Mouse (Mus musculus): ENCODE measurements at regions not wholly inside any gene's neighbourhood (a gene's known extent, or its start where the extent isn't known, plus 50 kb on each side); places are given as distances from the start of the nearest gene placed in this dataset.

DNA sequence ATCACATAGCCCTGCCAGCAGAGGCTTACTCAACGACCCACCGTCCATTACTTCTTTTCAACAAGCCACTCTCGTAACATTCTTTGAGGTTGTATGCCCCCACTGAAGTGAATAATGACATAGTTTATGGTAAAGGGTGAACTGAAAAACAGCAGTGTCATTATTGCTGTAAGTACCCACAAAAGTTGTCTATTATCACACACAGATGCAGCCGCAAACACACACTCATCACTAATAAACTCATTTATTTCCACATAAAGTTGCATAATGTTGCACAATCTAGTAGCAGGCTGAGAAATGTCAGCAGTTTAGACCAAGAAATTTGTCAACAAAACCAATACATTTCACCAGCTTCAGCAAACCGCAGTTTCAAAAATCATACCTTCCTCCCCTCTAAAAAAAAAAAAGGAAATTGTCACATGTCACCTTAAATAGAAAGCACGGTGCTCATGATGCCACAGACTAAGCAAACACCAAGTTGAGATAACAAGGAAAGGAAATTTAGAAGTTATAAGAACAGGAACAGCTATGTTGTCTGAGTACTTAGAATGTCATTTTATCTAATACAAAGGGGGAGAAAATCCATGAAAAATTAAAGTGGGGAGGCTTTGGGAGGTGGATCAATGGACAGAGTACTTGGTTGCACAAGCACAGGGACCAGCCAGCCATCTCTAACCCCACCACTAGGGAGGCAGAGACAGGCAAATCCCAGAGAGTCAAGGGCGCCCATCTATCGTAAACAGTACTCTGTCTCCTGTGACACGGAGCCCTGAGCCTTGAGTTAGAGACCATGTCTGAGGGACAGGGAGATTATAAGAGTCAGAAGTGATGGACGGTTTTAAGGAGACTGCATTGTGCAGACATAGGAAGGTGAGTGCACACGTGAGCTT, 195.9 kb downstream of the Hlx start:
- DNase-seq (ENCODE audit: low spot score in 2 of 2), result no peak

DNA sequence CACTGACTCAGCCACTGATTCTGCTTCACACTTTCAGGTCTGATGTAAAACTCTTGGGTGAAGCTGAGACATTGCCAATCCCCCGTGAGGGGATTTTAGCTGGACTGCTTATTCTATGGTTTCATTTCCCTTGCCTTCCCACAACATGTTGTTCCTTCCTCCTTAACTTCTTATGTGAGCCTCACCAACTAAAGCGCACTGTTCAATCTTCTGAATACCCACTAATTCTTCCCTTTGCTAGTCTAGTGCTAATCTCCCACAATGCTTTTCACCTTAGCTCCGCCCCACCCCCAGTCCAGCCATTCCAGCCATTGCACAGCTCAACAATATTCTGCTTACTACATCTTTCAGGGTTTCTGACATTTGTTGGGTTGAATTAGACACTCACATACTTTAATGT, 196.7 kb downstream of the Hlx start:
- no peak for DNase-seq (ENCODE audit: low spot score in 2 of 2)

DNA sequence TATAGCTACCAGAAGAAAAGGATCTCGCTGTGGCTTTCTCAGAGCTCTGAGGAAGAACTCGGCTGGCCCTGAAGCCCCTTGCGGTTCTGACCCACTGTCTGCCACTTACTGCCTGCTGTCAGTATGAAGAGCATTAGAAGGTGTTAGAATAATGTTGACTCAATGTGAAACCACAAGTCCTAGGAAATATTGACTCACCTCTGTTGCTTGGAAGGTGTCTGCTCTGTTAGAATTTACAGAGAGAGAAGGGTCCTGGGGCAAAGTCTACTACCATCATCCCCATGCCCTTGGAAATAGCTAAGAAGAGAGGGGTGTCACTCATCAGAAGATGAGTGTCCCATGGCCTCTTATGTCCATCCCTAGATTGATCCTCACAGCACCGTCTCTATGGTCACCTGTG, 197.9 kb downstream of the Hlx start:
- DNase-seq (ENCODE audit: low spot score in 2 of 2), result no peak

DNA sequence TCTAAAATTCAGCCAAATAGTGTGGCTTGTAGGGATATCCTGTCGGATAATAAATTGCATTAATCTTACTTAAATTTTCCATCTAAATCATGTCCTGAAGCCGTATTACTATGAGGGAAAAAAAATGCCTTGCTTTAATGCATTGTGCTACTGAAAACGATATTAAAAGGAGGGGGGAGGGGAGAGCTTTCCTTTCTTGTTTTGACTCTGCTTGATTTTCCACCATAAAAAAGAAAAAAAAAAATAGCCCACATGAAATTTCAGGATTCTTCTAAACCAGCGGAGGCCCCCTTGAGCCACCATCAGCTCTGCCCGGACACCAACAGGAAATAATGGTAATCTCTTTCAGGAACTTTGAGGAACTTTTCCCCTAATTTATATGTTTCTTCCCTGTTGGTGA, 198.5 kb downstream of the Hlx start:
- no peak for DNase-seq (ENCODE audit: low spot score in 2 of 2)

DNA sequence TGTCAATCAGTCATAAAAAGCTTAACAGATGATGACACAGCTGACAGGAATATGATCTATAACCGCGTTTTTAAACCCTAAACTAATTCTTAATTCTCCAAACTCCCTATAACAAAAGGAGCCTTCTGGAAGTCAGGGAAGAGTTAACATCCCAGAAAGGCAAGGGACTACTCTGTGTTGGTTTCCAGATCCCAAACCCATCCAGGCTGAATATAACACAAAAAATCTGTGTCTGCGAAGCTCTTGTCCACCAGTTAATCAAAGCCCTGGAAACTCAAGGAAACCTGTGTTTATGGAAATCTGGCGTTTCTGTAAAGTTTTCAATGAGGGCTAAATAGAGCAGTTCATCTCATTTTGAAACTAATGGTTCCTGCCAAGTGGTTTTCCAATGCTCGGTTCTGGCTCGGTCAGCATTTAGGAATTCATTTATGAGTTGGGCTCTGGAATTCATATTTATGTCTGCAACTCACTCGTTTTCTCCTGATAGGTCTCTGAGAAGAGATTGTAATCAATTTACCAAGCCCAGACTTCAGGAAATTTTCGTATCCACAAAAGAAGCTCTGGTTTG, 199.8 kb downstream of the Hlx start:
- DNase-seq (ENCODE audit: low spot score in 2 of 2), result no peak

DNA sequence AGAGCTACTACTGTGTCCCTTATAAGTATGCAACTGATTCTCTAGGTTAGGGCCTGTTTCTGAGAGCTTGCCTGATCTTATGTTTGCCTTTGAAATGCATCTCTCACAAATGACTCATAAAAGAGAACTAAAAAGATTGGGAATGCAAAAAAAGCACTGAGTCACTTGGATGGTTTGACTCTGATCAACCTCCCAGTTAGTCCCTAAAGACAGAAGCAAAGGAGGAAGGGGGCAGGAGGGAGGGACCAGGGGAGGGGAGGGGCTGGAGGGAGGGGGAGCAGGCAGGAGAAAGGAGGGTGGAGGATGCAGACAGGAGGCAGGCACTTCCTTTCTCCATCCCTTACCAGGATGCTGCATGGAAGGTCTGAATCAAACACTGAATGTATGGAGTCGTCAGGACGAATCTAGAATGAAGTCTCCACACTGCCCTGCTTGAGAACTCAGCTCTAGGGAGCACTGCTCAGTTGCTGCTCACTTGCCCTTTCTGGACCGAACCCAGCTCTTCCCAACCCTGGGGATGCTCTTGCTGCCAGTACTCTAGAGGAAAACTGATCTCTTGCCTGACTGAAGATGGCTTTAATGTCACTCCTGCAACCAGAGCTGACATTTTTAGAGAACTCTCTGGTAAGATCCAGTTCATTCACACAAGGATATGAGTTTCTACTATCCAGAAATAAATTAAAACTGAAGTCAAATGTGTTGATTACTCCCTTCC, 201.7 kb downstream of the Hlx start:
- no peak for DNase-seq (ENCODE audit: low spot score in 2 of 2)

DNA sequence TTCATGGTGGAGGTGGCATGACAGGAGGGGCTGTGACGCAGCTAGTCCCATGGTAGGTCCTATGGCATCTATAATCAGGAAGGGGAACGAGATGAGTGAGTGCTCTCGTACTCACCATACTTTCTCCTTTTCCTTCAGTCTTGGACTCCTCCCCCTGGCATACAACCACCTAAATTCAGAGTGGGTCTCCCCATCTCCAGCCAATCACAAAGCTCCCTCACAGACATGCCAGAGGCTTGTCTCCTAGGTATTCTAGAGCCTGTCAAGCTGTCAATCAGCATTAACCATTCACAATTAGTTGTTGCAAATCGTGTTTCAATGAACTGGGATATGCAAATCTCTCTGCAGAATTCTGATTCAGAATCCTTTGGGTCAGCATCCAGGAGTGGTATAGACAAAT, 206.7 kb downstream of the Hlx start:
- DNase-seq (ENCODE audit: low spot score in 2 of 2), result no peak

DNA sequence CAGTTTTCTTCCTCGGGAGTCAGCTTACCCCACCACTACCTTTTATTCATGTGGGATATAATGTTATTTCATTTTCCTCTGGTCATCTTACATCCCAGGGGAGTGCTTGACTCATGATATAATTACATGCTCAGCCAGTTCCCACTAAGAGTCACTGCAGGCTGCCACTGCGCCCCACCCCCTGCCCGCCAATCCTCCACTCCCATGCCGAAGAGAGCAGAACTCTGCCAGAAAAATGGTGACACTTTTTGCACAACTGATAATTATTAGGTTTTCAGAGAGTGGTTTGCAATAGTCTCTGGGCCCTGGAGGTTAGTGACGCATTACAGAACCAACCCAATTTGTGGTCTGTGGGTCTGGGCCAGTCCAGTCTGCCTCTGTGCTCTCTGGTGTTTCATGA, 212.9 kb downstream of the Hlx start:
- no peak for DNase-seq (ENCODE audit: low spot score in 2 of 2)

DNA sequence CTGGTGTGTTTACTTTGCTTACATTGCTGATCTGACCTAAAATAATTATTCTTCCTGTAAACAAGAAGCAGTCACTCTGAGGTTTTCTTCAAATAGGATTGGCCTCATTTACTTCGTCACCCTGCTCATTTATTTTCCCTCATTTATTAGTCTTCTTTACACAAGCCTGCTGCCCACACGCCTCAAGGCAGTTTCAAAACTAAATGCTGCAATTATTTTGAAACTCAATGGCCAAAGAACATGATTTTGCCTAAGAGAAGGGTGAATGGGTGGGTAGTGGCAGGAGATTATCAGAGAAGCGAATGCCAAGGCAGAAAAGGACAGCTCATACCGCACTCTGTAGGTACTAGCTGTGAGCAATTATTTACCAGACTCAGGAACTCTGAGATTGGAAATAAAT, 227.8 kb downstream of the Hlx start:
- no peak for DNase-seq (ENCODE audit: low spot score in 2 of 2)

DNA sequence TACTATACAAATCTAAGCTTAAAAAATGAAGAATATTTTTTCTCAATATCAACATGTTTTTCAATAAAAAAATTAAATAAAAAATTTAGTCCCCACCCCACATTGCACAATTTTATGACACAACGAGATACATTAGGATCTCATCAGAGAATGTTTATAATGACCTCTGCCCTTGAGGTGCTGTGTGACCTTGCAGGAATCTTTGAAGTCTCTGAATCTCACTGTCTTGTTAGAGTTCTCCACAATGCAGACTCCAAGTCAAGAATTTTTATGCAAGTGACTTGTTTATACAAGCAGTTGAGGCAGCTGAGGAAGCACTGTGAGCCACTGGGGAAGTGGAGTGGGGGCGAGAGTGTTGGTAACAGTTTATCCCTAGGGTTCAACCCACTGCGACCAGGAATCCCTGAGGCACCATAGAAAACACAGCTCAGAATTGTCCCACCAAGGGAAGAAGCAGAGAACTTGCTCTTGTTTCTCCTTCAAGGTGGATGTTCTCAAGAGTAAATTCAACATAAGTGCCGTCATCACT, 228.5 kb downstream of the Hlx start:
- DNase-seq (ENCODE audit: low spot score in 2 of 2), result no peak

DNA sequence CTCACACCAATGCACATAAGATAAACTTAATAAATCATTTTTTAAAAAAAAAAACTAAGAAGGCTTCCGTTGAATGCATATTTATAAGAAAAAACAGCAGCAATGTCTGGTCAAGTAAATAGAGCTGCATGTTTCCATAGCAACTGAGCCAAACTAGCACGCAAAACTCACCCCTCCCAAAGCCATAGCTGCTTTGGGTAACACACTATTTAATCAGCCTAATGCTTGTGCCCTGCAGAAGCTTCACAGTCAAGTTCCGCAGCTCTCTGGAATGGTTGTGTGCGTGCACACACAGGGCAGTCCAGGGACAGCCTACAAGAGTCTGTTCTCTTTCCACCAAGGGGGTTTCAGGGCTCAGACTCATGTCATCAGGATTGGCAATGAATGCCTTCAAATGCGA, 231.7 kb downstream of the Hlx start:
- no peak for DNase-seq (ENCODE audit: low spot score in 2 of 2)

DNA sequence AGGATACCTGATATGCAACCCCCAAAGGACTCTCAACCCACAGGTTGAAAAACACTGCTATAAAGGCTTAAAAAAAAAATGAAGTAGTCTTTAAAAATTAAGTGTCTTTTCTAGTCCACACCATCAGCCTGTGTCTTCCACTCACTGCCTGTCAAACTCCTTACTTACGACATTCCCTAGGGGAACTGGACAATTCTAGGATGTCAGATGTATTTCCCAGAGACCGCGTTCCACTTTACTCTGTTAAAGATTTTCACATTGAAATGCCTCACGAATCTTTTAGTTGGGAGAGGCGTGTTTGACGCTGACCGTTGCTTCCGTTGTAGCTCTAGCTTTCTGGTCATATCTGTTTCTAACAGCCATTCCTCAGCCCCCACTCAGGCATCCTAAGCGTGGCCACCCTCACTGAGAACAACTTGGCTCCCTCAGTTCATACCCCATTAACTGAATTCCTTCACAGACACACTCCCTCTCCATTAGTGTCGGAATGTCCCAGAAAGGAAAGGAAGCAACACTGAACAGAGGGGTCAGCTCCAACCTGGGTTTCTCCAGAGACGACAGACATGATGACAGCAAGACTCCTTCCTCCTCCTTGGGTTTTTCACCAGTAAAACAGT, 233.4 kb downstream of the Hlx start:
- DNase-seq (ENCODE audit: low spot score in 2 of 2), result no peak

DNA sequence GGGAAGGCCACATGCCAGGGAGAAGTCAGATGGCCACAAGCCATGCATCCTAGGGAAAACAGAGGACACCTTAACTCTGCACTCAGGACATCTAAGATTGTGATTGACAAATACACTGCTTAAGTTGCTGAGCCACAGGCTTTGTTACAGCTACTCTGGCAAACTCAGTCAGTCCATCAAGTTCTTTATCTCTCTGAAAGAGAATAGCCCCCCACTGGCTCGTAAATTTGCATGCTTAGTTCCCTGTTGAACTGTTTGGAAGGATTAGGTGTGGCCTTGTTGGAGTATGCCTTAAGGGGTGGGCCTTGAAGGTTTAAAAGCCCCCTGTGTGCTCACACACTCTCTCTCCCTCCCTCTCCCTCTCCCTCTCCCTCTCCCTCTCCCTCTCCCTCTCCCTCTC, 235.4 kb downstream of the Hlx start:
- DNase-seq (ENCODE audit: low spot score in 2 of 2), result no peak

DNA sequence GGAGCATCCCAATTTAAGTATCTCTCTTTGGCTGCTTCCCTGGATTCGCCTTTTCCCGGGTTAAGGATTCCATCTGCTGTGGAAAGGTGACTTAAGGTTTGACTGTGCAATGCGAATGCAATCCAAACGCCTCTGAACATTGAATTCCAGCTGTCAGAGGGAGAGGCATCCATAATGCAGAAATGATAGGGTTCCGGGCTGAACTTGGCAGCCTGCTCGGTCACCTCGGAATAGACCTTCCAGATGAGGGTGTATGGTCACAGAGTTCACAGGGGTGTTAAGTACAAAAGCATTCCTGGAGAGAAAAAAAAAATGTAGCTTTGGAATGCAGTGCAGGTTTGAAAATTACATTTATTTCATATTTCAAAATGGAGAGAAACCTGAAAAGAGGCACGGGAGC, 238.6 kb downstream of the Hlx start:
- DNase-seq (ENCODE audit: low spot score in 2 of 2), result no peak

DNA sequence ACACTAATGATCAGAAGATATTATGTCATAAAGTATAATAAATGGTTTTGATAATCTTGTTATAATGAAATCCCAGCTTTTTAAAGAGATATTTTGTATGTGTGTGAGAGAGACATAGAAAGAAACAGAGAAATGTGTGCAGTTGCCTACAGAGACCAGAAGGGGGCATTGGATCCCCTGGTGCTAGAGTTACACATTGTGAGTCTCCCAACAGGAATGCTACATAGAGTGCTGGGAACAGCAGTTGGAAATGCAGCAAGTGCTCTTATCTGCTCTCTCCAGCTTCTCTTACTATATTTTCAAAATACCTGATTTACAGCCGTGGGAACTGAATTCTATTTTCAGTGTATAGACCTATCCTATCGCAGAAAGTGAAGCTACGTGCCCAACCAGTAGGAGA, 240.3 kb downstream of the Hlx start:
- DNase-seq (ENCODE audit: low spot score in 2 of 2), result no peak

DNA sequence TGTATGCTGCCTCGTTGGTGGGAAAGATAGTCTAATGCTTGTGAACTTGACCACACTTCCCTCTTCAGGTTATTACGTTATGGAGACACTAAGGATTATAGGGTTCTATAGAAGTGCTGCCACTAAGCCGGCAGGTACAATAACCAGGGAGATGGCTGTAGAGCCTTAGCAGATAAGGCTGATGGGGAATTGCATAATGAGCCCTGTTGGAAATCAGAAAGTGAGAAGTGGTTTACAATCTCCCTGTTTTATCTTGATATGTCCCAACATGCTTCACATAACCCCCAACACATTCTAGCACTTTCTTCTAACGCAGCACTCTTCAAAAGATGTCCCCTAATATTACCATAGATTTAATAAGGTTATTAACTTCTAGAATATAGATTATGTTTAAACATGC, 241.2 kb downstream of the Hlx start:
- no peak for DNase-seq (ENCODE audit: low spot score in 2 of 2)

DNA sequence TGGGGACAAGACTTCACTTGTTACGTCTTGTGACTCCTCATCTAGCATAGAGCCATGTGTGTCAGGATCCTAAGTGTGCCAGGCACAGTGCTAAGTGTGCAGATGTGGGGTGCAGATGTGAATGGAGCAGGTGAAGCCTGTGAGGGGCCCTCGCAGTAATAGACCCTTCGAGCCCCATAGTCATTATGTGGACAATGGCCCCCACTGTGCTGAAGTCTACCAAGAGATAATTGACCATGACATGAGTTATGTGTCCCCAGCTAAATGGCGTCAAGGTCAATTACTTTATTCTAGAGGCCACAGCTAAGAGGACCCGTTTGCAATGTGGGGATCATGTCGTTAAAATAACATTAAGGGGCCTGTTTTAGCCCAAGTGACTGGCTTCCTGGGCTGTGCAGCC, 245.0 kb downstream of the Hlx start:
- DNase-seq (ENCODE audit: low spot score in 2 of 2), result no peak

DNA sequence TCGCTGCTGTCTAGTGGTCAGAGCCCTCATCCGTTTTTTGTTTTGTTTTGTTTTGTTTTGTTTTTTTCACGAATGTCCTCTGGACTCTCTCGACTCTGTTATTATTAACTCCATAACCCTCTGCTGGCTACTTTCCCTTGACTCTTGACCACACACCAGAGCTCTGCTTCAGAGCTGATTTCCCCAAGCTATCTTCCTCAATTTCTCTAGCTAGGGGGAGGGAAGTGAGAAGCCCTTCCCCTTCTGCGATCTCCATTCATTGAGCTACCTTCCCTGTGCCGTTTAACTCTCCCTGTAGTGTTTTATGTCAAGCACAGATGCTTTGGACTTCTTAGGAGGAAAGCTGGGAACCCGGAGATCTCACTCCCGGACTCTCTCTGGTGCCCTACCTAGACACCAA, 247.6 kb downstream of the Hlx start:
- DNase-seq (ENCODE audit: low spot score in 2 of 2), result no peak

DNA sequence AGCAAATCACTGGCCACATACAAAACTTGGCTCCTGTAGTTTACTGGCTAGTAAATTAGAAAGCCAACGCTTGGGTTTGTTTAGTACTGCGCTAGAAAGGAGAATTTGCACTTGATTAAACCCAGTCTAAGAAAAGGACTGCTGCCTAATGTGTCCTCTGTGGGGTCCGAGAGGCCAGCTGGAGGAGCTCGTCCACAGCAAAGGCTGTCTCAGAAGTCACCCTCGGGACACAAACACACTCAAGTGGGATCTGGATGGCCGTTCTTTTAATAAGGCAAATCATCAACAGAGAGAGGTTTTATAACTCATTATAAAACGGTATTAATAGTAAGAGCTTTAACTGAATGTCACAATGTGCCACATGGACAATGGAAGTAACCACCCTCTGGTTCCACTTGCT, 249.0 kb downstream of the Hlx start:
- DNase-seq (ENCODE audit: low spot score in 2 of 2), result no peak

DNA sequence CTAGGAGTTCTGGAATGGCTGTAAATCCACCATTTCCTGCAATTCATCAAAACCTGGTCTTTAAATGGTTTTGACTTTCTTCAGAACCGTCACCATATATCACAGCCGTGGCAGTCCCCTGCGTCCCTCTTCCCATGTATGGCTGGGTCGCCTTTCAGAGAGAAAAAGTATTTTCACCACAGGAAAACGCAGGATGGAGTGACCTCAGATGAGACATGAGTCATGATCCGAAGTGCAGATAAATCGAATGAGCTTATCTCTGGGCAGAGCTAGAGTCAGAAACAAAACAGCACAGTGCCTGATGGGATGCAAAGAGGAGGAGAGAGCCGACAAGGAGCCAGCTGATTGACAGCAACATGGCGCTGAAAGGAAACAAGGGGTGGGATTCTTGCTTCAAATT, 250.4 kb downstream of the Hlx start:
- DNase-seq (ENCODE audit: low spot score in 2 of 2), result no peak

DNA sequence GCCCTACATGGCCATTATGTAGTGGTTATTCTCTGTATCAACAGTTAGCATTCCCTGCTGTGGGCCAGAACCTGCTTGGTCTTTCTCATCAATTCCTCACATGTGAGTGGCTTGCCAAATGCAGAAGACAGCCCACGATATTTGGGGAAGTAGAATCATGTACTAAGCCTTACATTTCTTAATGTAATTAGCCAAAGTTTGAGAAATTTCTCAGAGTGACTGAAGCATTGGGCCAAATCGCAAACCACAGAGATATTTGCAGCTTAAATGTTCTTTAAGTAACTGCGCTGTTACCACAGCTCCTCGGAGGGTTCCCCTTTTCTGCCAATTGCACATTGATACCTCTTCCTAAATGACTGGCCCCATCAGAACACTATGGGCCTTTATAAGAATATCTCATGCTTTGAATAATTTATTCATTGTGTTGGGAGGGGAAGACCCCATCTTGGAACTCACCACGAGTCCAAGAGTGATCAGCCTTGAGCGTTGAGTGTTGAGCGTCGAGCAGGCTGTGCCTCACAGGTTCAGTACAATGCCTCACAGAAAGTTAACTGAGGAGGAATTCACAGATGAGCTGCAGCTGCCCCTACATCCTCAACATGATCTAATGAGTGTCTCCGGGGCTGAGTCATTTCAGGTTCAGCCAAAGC, 251.7 kb downstream of the Hlx start:
- DNase-seq (ENCODE audit: low spot score in 2 of 2), result no peak

DNA sequence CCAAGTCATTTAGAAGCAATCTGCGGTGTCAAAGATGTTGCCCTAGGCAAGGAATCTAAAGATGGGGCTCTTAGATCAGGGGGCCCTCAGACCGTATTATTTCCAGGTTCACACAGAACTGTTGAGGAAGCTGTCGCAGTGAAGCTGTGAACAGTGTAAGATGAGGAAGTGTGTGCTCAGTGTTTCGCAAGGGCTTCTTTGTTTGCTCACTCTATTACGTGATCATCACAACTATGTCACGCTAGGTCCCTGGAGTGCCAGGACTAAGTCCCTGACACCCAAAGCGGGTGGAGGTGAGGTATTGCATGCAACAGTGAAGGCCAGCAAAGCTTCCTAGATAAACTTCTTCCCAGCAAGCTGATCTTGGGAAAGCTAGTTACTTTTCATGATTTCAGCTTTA, 254.4 kb downstream of the Hlx start:
- no peak for DNase-seq (ENCODE audit: low spot score in 2 of 2)

Data from frontal cortex, postnatal 36 days (tissue).